Comparison of ENCODE assay signal across 8 mouse cellular contexts in genomic region chr11:19979338-19979737, GRCm38 (mm10). TPM values are rescaled to one million over a fixed set of nuclear protein-coding genes. Genes with fewer than 3 reads are reported as not detected.
DNase-seq lines count a peak whose midpoint lies in the region; ATAC-seq and TF ChIP-seq lines count a peak whose summit lies in the region.

No protein-coding gene starts in this region.

- H3K36me3 ChIP-seq in hindbrain, embryonic 13.5 days: no peaks in the 10 kb centered on the region
- H3K36me3 ChIP-seq in hindbrain, embryonic 10.5 days: peaks cover 10% of the 10 kb centered on the region; the same call in 1 of the 2 replicates

- DNase-seq in hindbrain, embryonic 10.5 days (ENCODE audit: low spot score): no peak
- DNase-seq in CD4-positive helper T cell, adult 2 months (ENCODE audit: low read depth, low spot score): peak; percentile 72
- peak; percentile 56 to 60 for DNase-seq in left cerebral cortex, adult 2 months (ENCODE audit: extremely low spot score in 1 of 2, low spot score in 2 of 2)
- peak; percentile 75 to 79 for DNase-seq in natural killer cell, adult 2 months (ENCODE audit: low spot score in 2 of 2)
- no peak for DNase-seq in cerebellum, postnatal 14 days
- no peak for DNase-seq in ovary, postnatal 10 days (ENCODE audit: low spot score)

- no peak for ATAC-seq in hindbrain, embryonic 13.5 days (ENCODE audit: low FRiP score)

- H3K4me2 ChIP-seq in hindbrain, embryonic 13.5 days: no peak overlapping the region

- H3K27me3 ChIP-seq in hindbrain, embryonic 13.5 days: no peaks in the 10 kb centered on the region
- no peaks in the 10 kb centered on the region for H3K27me3 ChIP-seq in hindbrain, embryonic 10.5 days (ENCODE audit: insufficient read depth, poor library complexity, severe bottlenecking)

- TF ChIP-seq CTCF in left cerebral cortex, adult 2 months (IDR thresholded peaks at IDR 0.05): no peak

- intact Hi-C loops in left cerebral cortex, adult 2 months (cut with DNase I): loop anchor here (2.0 kb wide), 1 partner anchor 35 kb away; no protein-coding TSS in a partner anchor

- H3K27ac ChIP-seq in hindbrain, embryonic 13.5 days: 0 out of 2 replicates have a peak overlapping the region, but pooled peaks have one; percentile 14
- no peak overlapping the region for H3K27ac ChIP-seq in hindbrain, embryonic 10.5 days
- peak overlapping the region; percentile 74 for H3K27ac ChIP-seq in brown adipose tissue, adult 24 weeks (replicated peaks; ENCODE audit: low read depth, low read length)
- H3K27ac ChIP-seq in left cerebral cortex, adult 2 months: peak overlapping the region; percentile 82

- H3K4me1 ChIP-seq in hindbrain, embryonic 13.5 days (replicated peaks): peaks cover 14% of the 10 kb centered on the region
- peaks cover 28% of the 10 kb centered on the region for H3K4me1 ChIP-seq in hindbrain, embryonic 10.5 days (replicated peaks)
- peaks cover 26% of the 10 kb centered on the region for H3K4me1 ChIP-seq in brown adipose tissue, adult 24 weeks (ENCODE audit: control insufficient read depth, insufficient read depth, insufficient read length, low read length)

- WGBS in hindbrain, embryonic 13.5 days: 81% methylated on average over 14 of the region's 14 CpGs
- WGBS in hindbrain, embryonic 10.5 days: 91% methylated on average over 14 of the region's 14 CpGs

- H3K9me3 ChIP-seq in hindbrain, embryonic 13.5 days: no peaks in the 10 kb centered on the region
- H3K9me3 ChIP-seq in hindbrain, embryonic 10.5 days: no peaks in the 10 kb centered on the region

- H3K9ac ChIP-seq in hindbrain, embryonic 13.5 days: no peak overlapping the region

- H3K4me3 ChIP-seq in hindbrain, embryonic 13.5 days: no peak overlapping the region
- H3K4me3 ChIP-seq in hindbrain, embryonic 10.5 days: no peak overlapping the region
- H3K4me3 ChIP-seq in brown adipose tissue, adult 24 weeks (ENCODE audit: insufficient read depth, low read depth, low read length): peak overlapping the region; percentile 46
- H3K4me3 ChIP-seq in left cerebral cortex, adult 2 months: peak overlapping the region; percentile 52

RNA-seq across cellular contexts. Expression of gene Spred2, which starts 55.2 kb away (rescaled TPM):
- 6.0 and 6.1 TPM in 2 replicates for polyA plus RNA-seq in hindbrain, embryonic 13.5 days (2015; fragmentation: Nextera tagmentation; extraction: Ambion mirVana)
- 4.7 and 6.3 TPM in 2 replicates for polyA plus RNA-seq in hindbrain, embryonic 10.5 days (2016; fragmentation: Nextera tagmentation; extraction: Ambion mirVana)
- 8.4 and 10.2 TPM in 2 replicates for polyA plus RNA-seq in brown adipose tissue, adult 24 weeks (2012; ENCODE audit: insufficient read depth, insufficient read length, missing spikeins)
- total RNA-seq in left cerebral cortex, adult 2 months (2021): 100 to 1,000 TPM; 102 to 119 TPM

Comparison
In these comparisons a context has a peak if more than half of its experiments do, and no peak if none do; other contexts are left out.
1. H3K4me3 ChIP-seq: peak in brown adipose tissue, adult 24 weeks (single experiment) and left cerebral cortex, adult 2 months (single experiment); none in hindbrain, embryonic 13.5 days (single experiment) and hindbrain, embryonic 10.5 days (single experiment).
2. DNase-seq: peak in CD4-positive helper T cell, adult 2 months (single experiment), left cerebral cortex, adult 2 months (2 of 2) and natural killer cell, adult 2 months (2 of 2); none in hindbrain, embryonic 10.5 days (single experiment), cerebellum, postnatal 14 days (0 of 2) and ovary, postnatal 10 days (single experiment).